Mouse (Mus musculus) MEL (cell line): ENCODE measurements at regions not wholly inside any gene's neighbourhood (a gene's known extent, or its start where the extent isn't known, plus 50 kb on each side); places are given as distances from the start of the nearest gene placed in this dataset.
"Not testable (repeated sequence)": the region's sequence is repeated elsewhere in the genome, so short reads cannot be mapped to it uniquely, and the experiment has no call there.

Source experiments
- CTCF ChIP-seq, 3 experiments: IDR thresholded peaks in 2 of 3; conservative IDR thresholded peaks in 1 of 3; 2 replicates each; pipeline ENCODE4 v1.5.1; 2011 to 2012; ENCODE audit warnings: low read length in 3 of 3, low read depth in 2 of 3, mild to moderate bottlenecking in 2 of 3, improper control_type of control experiment in 1 of 3, inconsistent platforms in 1 of 3, mixed read lengths in 1 of 3, moderate library complexity in 1 of 3; ENCODE audit not compliant: control insufficient read depth in 1 of 3, insufficient read depth in 1 of 3, poor library complexity in 1 of 3, severe bottlenecking in 1 of 3
- GATA1 ChIP-seq: IDR thresholded peaks from 2 replicates; pipeline ENCODE4 v1.6.1; 2011; ENCODE audit warnings: low read depth, low read length, improper control_type of control experiment
- POLR2A ChIP-seq, 2 experiments: IDR thresholded peaks; 2 replicates each; pipeline ENCODE4 v1.6.1; 2011 to 2012; ENCODE audit warnings: low read length in 2 of 2, mild to moderate bottlenecking in 2 of 2, control low read depth in 1 of 2, improper control_type of control experiment in 1 of 2, low read depth in 1 of 2, moderate library complexity in 1 of 2; ENCODE audit not compliant: control insufficient read depth in 1 of 2, insufficient read depth in 1 of 2, poor library complexity in 1 of 2
- USF1 ChIP-seq: IDR thresholded peaks from 2 replicates; pipeline ENCODE4 v1.6.1; 2014; ENCODE audit warnings: low read depth, mild to moderate bottlenecking, inconsistent platforms, low read length, improper control_type of control experiment, moderate library complexity

- TF ChIP-seq CTCF (IDR thresholded peaks at IDR 0.05 in 2 of 3, conservative IDR thresholded peaks at IDR 0.05 in 1 of 3; ENCODE audit: control insufficient read depth in 1 of 3, insufficient read depth in 1 of 3, low read depth in 2 of 3, low read length in 3 of 3, poor library complexity in 1 of 3, severe bottlenecking in 1 of 3): peak in 1 of 3 experiments; percentile 5; a peak in 1 of 6 replicates
- TF ChIP-seq POLR2A (IDR thresholded peaks at IDR 0.05; ENCODE audit: control insufficient read depth in 1 of 2, insufficient read depth in 1 of 2, low read depth in 1 of 2, low read length in 2 of 2, poor library complexity in 1 of 2); GATA1; USF1: not testable (repeated sequence)
These were observed 493.3 kb downstream of the Dad1 start for GRCm38 (mm10) chr14:53760578-53760977.
